Mouse (Mus musculus) bone marrow macrophage, adult 2 months (primary cell): ENCODE measurements around the gene Rxrg. TPM values are rescaled to one million over a fixed set of nuclear protein-coding genes. Genes with fewer than 3 reads are reported as not detected.
A peak's percentile ranks its signal among the peaks of the same experiment; 100 is the strongest.

ENCODE experiments used
- H3K27ac ChIP-seq: 2 replicates; pipeline ENCODE4 v1.5.1; 2012; ENCODE audit warnings: low read depth, low read length; ENCODE audit not compliant: insufficient read depth
- H3K4me1 ChIP-seq: 2 replicates; pipeline ENCODE4 v1.6.1; 2012; ENCODE audit warnings: low read length; ENCODE audit not compliant: control insufficient read depth, insufficient read depth
- H3K4me3 ChIP-seq: 2 replicates; pipeline ENCODE4 v1.5.1; 2012; ENCODE audit warnings: mild to moderate bottlenecking, low read length, moderate library complexity; ENCODE audit not compliant: insufficient read depth
- CTCF ChIP-seq: IDR thresholded peaks from 2 replicates; pipeline ENCODE4 v1.5.1; 2012; ENCODE audit warnings: low read depth, mild to moderate bottlenecking, low read length, moderate library complexity
- POLR2A ChIP-seq: IDR thresholded peaks from 2 replicates; pipeline ENCODE4 v1.6.1; 2012; ENCODE audit warnings: mild to moderate bottlenecking, low read depth, low read length, borderline replicate concordance
- polyA plus RNA-seq: library from polyadenylated mRNA; stranded (reverse); fragments of >200 nt; gene quantifications from 2 replicates; pipeline ENCODE4 v1.2.4, GENCODE M21; 2012; ENCODE audit not compliant: missing spikeins, insufficient read depth, insufficient read length

Gene Rxrg
- polyA plus RNA-seq, 1 experiment = not detected

- H3K4me3 ChIP-seq = no peak overlapping the region
- no peak overlapping the region for H3K27ac ChIP-seq
- no peaks in the 10 kb centered on the region for H3K4me1 ChIP-seq
- TF ChIP-seq CTCF (no peak), POLR2A (no peak)
These were observed 6.0 kb upstream of the Rxrg start for GRCm38 (mm10) chr1:167592175-167592574.

- TF ChIP-seq CTCF (no peak), POLR2A (no peak)
- H3K4me1 ChIP-seq = no peaks in the 10 kb centered on the region
- no peak overlapping the region for H3K27ac ChIP-seq
- no peak overlapping the region for H3K4me3 ChIP-seq
These were observed 1.1 kb downstream of the Rxrg start for GRCm38 (mm10) chr1:167599211-167599735.

GRCm38 (mm10) chr1:167608201-167608741 is 10.1 kb downstream of the Rxrg start:
- TF ChIP-seq POLR2A = no peak
- no peak for TF ChIP-seq CTCF
- no peak overlapping the region for H3K27ac ChIP-seq
- no peaks in the 10 kb centered on the region for H3K4me1 ChIP-seq
- H3K4me3 ChIP-seq = no peak overlapping the region

GRCm38 (mm10) chr1:167617131-167617530 is 18.9 kb downstream of the Rxrg start:
- Histone ChIP-seq H3K4me1 (no peaks in the 10 kb centered on the region), H3K4me3 (no peak overlapping the region), H3K27ac (no peak overlapping the region)
- TF ChIP-seq CTCF = no peak
- TF ChIP-seq POLR2A = no peak

GRCm38 (mm10) chr1:167617995-167618489 is 19.9 kb downstream of the Rxrg start:
- Histone ChIP-seq H3K4me1 (no peaks in the 10 kb centered on the region), H3K27ac (no peak overlapping the region), H3K4me3 (no peak overlapping the region)
- TF ChIP-seq CTCF = no peak
- no peak for TF ChIP-seq POLR2A

GRCm38 (mm10) chr1:167620206-167620795 is 22.1 kb downstream of the Rxrg start:
- no peak overlapping the region for H3K27ac ChIP-seq
- H3K4me3 ChIP-seq = no peak overlapping the region
- no peaks in the 10 kb centered on the region for H3K4me1 ChIP-seq
- no peak for TF ChIP-seq CTCF
- TF ChIP-seq POLR2A = no peak

GRCm38 (mm10) chr1:167625098-167625497 is 26.9 kb downstream of the Rxrg start:
- Histone ChIP-seq H3K27ac (no peak overlapping the region), H3K4me1 (no peaks in the 10 kb centered on the region), H3K4me3 (no peak overlapping the region)
- TF ChIP-seq CTCF (no peak), POLR2A (no peak)

GRCm38 (mm10) chr1:167631765-167632164 is 33.6 kb downstream of the Rxrg start:
- Histone ChIP-seq H3K4me3 (no peak overlapping the region), H3K4me1 (no peaks in the 10 kb centered on the region), H3K27ac (no peak overlapping the region)
- no peak for TF ChIP-seq POLR2A
- TF ChIP-seq CTCF = no peak

- Histone ChIP-seq H3K27ac (no peak overlapping the region), H3K4me1 (no peaks in the 10 kb centered on the region), H3K4me3 (no peak overlapping the region)
- TF ChIP-seq POLR2A (no peak), CTCF (no peak)
These were observed 37.5 kb downstream of the Rxrg start for GRCm38 (mm10) chr1:167635702-167636101.

- no peak overlapping the region for H3K27ac ChIP-seq
- TF ChIP-seq CTCF (peak; percentile 65), POLR2A (no peak)
- no peaks in the 10 kb centered on the region for H3K4me1 ChIP-seq
- H3K4me3 ChIP-seq = no peak overlapping the region
These were observed 38.8 kb downstream of the Rxrg start for GRCm38 (mm10) chr1:167636948-167637347.

- Histone ChIP-seq H3K27ac (no peak overlapping the region), H3K4me3 (no peak overlapping the region), H3K4me1 (no peaks in the 10 kb centered on the region)
- TF ChIP-seq POLR2A (no peak), CTCF (no peak)
These were observed 39.9 kb downstream of the Rxrg start for GRCm38 (mm10) chr1:167638053-167638452.
